Mouse (Mus musculus): Measurements from ENCODE around the gene Vmn1r58.
"Not testable (repeated sequence)": the region's sequence is repeated elsewhere in the genome, so short reads cannot be mapped to it uniquely, and the experiment has no call there.

Gene Vmn1r58

DNA sequence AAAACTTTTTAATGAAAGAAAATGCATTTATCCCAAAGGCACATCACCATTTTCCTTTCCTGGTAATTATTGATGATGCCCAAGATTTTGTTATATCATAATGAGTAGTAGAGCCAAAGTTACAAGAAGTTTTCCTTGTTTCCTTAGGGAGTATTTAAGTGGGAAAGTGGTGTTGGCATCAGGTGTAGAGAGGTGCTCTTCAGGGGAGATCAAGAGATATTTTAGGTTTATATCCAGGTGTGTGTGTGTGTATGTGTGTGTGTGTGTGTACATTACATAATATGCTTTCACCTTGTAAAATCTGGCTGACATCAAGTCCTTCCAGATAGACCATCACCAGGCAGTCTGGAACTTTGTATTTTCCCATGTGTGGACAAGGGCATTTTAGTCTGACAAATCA lies at the start of gene Vmn1r58:
TSS of gene Vmn1r58 (minus strand) at position 101 of the 400 bp plus-strand sequence.
- DNase-seq, result not testable (repeated sequence)

DNA sequence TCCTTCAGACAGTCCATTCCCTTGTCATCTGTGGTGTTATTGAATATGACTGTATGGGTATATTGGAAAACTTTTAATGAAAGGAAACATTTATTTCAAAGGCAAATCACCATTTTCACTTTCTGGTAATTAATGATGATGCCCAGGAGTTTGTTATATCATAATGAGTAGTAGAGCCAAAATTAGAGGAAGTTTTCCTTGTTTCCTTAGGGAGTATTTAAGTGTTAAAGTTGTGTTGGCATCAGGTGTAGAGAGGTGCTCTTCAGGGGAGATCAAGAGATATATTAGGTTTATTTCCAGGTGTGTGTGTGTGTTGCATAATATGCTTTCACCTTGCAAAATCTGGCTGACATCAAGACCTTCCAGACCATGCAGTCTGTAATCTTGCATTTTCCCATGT lies 43.5 kb upstream of the Vmn1r58 start, which contains the start of gene Vmn1r59:
TSS of gene Vmn1r59 (minus strand) at position 101 of the 400 bp plus-strand sequence.
- DNase-seq, result no peak

DNA sequence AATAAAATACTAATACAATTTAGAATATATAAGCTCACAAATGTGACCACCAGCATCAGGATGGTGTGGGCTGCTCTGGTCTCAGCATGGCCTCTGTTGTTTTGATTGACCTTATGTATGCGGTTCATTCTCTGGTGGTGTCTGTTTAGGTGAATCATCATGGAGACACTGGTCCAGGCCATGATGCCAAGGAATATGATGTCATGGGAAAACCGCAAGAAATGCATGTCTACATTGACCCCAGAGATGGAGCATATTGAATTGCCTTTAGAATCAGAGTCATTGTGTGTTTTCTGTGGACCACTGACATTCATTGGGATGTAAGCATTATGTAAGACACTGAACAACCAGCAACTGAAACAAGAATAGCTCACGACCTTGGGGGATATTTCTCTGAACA lies 40.8 kb upstream of the Vmn1r58 start:
- not testable (repeated sequence) for DNase-seq

GRCm38 (mm10) chr7:5448627-5449026 lies 35.4 kb upstream of the Vmn1r58 start:
- no peak for DNase-seq

GRCm38 (mm10) chr7:5406201-5406600 lies 7.0 kb downstream of the Vmn1r58 start:
- DNase-seq, result no peak

GRCm38 (mm10) chr7:5366724-5367123 lies 46.5 kb downstream of the Vmn1r58 start:
- DNase-seq, result no peak

DNA sequence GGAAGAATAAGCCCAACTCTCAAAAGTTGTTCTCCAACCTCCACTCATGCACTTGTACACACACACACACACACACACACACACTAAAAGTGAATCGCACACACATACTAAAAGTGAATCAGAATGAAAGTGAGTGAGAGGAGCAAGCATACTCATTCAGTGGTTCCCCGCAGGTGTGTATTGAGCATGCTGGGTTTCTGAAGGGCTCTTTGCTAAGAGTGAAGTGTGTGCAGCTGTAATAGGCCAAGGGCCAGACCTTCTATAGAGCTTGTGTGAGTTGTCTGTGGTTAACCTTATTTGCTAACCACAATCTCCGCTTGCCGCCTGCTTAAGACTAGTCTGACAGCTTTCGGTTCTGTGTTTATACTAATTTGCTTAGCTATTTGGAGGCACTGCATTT lies 49.6 kb downstream of the Vmn1r58 start:
- no peak for DNase-seq
